Mouse (Mus musculus) stomach, postnatal 0 days (tissue): Measurements from ENCODE around the gene Gm17334.

Experiments
- CTCF ChIP-seq: IDR thresholded peaks from 2 replicates; pipeline ENCODE4 v1.5.1; 2016; ENCODE audit warnings: antibody characterized with exemption, low read depth, mild to moderate bottlenecking, moderate library complexity
- EP300 ChIP-seq: optimal IDR thresholded peaks from 2 replicates; pipeline ENCODE3; 2016; ENCODE audit warnings: antibody characterized with exemption

GRCm38 (mm10) chr11:53798041-53798711 is 25.2 kb upstream of the Gm17334 start:
- TF ChIP-seq CTCF: no peak
- no peak for TF ChIP-seq EP300
